Mouse (Mus musculus) lung, embryonic 16.5 days (tissue): ENCODE data around the gene Exoc3l4. TPM values are rescaled to one million over a fixed set of nuclear protein-coding genes. Genes with fewer than 3 reads are reported as not detected.

Experiments
- ATAC-seq: fragments of 200-750 bp; cut with Nextera tagmentation; 2 replicates; pipeline ENCODE4 v1.8.0; 2017; ENCODE audit warnings: low read depth, mild to moderate bottlenecking, moderate library complexity
- H3K27ac ChIP-seq: fragments of 300-500 bp; sonication (generic); 2 replicates; pipeline ENCODE4 v1.5.1; 2014; ENCODE audit warnings: mild to moderate bottlenecking, control low read depth, low read length
- H3K27me3 ChIP-seq: fragments of 300-500 bp; sonication (generic); 2 replicates; pipeline ENCODE4 v1.6.1; 2014; ENCODE audit warnings: low read depth, low read length, mixed read lengths; ENCODE audit not compliant: control insufficient read depth, insufficient read depth
- H3K36me3 ChIP-seq: fragments of 300-500 bp; sonication (generic); 2 replicates; pipeline ENCODE4 v1.6.1; 2014; ENCODE audit warnings: low read length; ENCODE audit not compliant: control insufficient read depth, insufficient read depth
- H3K4me1 ChIP-seq: fragments of 300-500 bp; sonication (generic); replicated peaks from 2 replicates; pipeline ENCODE4 v1.6.1; 2014; ENCODE audit warnings: low read length, mixed read lengths; ENCODE audit not compliant: control insufficient read depth, insufficient read depth
- H3K4me2 ChIP-seq: fragments of 300-500 bp; sonication (generic); 2 replicates; pipeline ENCODE4 v1.6.1; 2014; ENCODE audit warnings: low read depth, low read length, control low read depth
- H3K4me3 ChIP-seq: fragments of 300-500 bp; sonication (generic); 2 replicates; pipeline ENCODE4 v1.5.1; 2014; ENCODE audit warnings: mild to moderate bottlenecking, low read length, control low read depth
- H3K9ac ChIP-seq: fragments of 300-500 bp; sonication (generic); 2 replicates; pipeline ENCODE4 v1.6.1; 2014; ENCODE audit warnings: low read length, control low read depth
- H3K9me3 ChIP-seq: fragments of 300-500 bp; sonication (generic); 2 replicates; pipeline ENCODE4 v1.6.1; 2016; ENCODE audit warnings: low read length; ENCODE audit not compliant: control insufficient read depth
- WGBS: fragments of 180-500 bp; shearing (Covaris S2); extraction: QIAGEN DNeasy Blood & Tissue Kit; methylation state at CpG from one replicate; pipeline ENCODE4 v1.1.7; 2014; 5-methylcytosine and 5-hydroxymethylcytosine counted together
- polyA plus RNA-seq: library from polyadenylated mRNA; unstranded; fragments of >200 nt; fragmentation: Nextera tagmentation; extraction: Ambion mirVana; gene quantifications from 2 replicates; pipeline ENCODE4 v1.2.1, GENCODE M21; 2015

The Exoc3l4 gene
- polyA plus RNA-seq, 1 experiment from 2014 or later = 13.0 TPM

DNA sequence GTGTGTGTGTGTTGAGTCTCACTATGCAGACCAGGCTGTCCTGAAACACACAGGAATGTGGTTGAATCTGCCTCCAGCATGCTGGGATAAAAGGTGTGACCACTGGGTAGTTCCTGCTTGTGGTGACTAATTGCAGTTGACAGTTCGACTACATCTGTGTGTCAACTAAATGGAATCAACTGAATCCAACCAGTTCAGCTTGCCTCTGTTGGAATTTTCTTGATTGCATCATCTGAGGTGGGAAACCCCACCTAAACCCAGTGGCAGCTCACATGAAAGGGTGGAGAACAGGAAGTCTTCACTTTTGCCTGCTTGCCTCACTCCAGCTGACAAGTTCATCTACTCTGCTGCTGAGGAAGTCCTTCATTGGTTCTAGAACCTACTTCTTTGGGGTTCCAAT is 54.3 kb downstream of the Exoc3l4 start:
- H3K4me1 ChIP-seq = no peaks in the 10 kb centered on the region
- H3K9ac ChIP-seq = no peak overlapping the region
- no peak for ATAC-seq
- H3K4me2 ChIP-seq = no peak overlapping the region
- no peak overlapping the region for H3K4me3 ChIP-seq
- H3K36me3 ChIP-seq = no peaks in the 10 kb centered on the region
- no peak overlapping the region for H3K27ac ChIP-seq
- H3K9me3 ChIP-seq = no peaks in the 10 kb centered on the region
- WGBS = 43% methylated on average over 1 of the region's 1 CpGs
- no peaks in the 10 kb centered on the region for H3K27me3 ChIP-seq

DNA sequence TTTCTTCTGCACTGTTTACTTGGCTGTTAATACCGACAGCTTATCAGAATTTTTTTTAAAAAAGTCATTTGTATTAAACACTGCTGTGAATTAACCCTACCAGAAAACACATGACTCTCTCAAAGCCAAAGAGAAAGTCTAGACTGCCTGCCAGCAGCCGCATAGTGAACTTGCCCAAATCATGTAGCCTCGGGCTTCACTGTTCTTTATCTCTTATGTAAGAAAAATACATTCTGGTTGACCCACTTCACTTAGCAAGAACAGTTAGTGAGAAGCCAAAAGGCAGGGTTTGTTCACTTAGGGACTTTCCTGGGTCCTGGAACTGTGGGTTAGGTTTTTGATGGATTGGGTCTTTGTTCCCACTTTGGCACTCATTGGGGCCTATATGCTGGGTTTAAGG is 54.9 kb downstream of the Exoc3l4 start:
- no peak for ATAC-seq
- 54% methylated on average over 3 of the region's 3 CpGs for whole genome bisulfite sequencing

DNA sequence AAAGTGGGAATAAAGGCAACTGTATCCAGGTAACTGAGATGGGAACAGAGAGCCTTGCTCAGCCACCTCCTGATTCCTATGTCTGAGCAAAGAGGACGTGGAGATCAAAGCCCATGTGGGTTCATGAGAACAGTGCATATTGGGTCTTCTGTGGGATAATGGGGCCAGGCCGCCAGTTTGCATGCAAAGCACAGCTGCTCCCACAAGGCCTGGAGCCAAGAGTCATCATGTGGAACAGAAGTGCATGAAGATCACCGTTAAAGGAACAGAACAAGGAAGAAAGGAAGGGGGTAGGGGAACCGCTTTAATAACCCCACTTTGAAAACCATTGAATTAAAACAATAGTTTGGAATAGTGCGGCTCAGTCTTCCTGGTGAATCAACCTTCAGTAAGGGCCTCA is 56.1 kb downstream of the Exoc3l4 start:
- Histone ChIP-seq H3K4me1 (no peaks in the 10 kb centered on the region), H3K36me3 (no peaks in the 10 kb centered on the region), H3K9ac (no peak overlapping the region), H3K27ac (no peak overlapping the region), H3K4me2 (no peak overlapping the region), H3K4me3 (no peak overlapping the region), H3K27me3 (no peaks in the 10 kb centered on the region), H3K9me3 (no peaks in the 10 kb centered on the region)
- no peak for ATAC-seq
- 66% methylated on average over 5 of the region's 5 CpGs for WGBS

More for the DNA sequence above, 54.9 kb downstream of the Exoc3l4 start:
- no peaks in the 10 kb centered on the region for H3K27me3 ChIP-seq
- H3K9ac ChIP-seq = no peak overlapping the region
- H3K4me1 ChIP-seq = no peaks in the 10 kb centered on the region
- no peak overlapping the region for H3K4me2 ChIP-seq
- H3K9me3 ChIP-seq = no peaks in the 10 kb centered on the region
- no peaks in the 10 kb centered on the region for H3K36me3 ChIP-seq
- H3K4me3 ChIP-seq = no peak overlapping the region
- H3K27ac ChIP-seq = no peak overlapping the region

DNA sequence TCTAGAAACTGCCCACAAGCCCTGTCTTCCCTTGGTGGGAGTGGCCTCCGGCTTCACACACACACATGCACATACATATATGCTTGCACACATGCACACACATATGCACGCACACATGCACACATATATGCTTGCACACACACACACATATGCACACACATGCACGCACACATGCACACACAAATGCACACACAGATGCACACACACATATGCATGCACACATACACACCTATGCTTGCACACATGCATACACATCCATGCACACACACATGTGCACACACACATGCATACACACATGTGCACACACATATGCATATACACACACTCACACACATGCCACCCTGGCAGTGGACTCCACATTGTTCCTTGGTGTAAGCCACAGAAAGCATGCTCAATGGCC is 57.6 kb downstream of the Exoc3l4 start:
- no peaks in the 10 kb centered on the region for H3K4me1 ChIP-seq
- H3K9me3 ChIP-seq = no peaks in the 10 kb centered on the region
- no peak overlapping the region for H3K27ac ChIP-seq
- no peak for ATAC-seq
- no peaks in the 10 kb centered on the region for H3K36me3 ChIP-seq
- 89% methylated on average over 3 of the region's 3 CpGs for WGBS
- no peak overlapping the region for H3K9ac ChIP-seq
- no peak overlapping the region for H3K4me3 ChIP-seq
- H3K4me2 ChIP-seq = no peak overlapping the region
- no peaks in the 10 kb centered on the region for H3K27me3 ChIP-seq

DNA sequence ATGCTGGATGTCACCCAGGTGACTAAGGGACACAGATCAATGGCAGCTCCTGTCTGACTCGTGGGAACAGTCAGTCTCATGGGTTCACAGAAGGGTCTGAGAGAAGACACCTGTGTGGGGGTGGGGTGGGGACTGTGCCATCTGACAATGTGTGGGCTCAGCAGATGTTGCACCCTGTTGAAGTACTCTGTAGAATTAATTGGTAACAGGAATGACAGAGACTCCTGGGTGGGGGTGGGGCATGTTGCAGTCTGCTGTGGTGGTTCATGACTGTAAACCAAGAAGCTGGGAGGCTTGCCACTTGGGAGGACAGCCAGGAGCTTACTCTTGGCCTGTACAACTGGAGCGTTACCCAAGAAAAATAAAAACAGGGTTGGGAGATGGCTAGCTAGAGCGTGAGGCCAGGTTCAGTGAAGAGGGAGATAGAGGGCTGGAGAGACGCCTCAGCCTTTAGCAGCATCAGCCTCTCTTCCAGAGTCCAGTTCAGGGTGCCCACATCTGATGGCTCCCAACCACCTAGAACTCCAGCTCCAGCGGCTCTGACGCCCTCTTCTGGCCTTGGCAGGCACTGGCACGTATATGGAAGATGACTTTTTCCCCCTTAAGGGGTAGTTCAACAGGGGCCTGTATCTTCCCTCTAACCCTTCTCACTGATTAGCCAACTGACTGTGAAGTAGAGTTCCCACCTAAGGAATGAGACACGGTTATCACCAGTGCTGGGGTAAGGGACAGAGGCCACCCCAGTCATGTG is 58.3 kb downstream of the Exoc3l4 start:
- H3K36me3 ChIP-seq = no peaks in the 10 kb centered on the region
- 44% methylated on average over 8 of the region's 8 CpGs for WGBS
- no peak overlapping the region for H3K4me3 ChIP-seq
- no peak overlapping the region for H3K27ac ChIP-seq
- H3K9me3 ChIP-seq = no peaks in the 10 kb centered on the region
- ATAC-seq = peak; percentile 61
- H3K9ac ChIP-seq = no peak overlapping the region
- no peaks in the 10 kb centered on the region for H3K4me1 ChIP-seq
- H3K4me2 ChIP-seq = no peak overlapping the region
- H3K27me3 ChIP-seq = no peaks in the 10 kb centered on the region

DNA sequence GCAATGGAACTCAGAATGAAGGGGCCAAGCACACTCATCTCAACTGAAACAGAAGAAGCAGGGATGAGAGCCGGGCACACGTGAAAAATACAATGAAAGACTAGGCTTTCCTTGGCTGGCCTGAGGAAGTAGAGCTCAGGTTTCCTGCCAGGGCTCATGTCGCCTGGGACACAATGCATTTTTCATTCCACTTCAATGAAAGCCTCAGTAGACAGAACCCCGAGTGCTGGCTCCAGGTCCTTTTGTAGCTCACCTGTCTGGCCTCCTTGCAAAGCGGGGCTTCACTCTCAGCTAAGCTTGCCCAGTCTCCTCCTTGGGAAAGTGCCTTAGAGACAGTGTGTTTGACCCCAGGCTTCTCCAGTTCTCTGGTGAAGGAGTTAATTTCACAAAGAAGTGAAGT is 62.1 kb downstream of the Exoc3l4 start:
- Histone ChIP-seq H3K4me3 (no peak overlapping the region), H3K9me3 (no peaks in the 10 kb centered on the region), H3K9ac (no peak overlapping the region), H3K4me2 (no peak overlapping the region), H3K27me3 (no peaks in the 10 kb centered on the region; the same call in 1 of the 2 replicates), H3K36me3 (no peaks in the 10 kb centered on the region), H3K4me1 (no peaks in the 10 kb centered on the region), H3K27ac (no peak overlapping the region)
- no peak for ATAC-seq
- 42% methylated on average over 5 of the region's 5 CpGs for WGBS

GRCm38 (mm10) chr12:111479917-111480316 is 63.1 kb downstream of the Exoc3l4 start:
- ATAC-seq = no peak
- peaks cover 2% of the 10 kb centered on the region; the same call in 1 of the 2 replicates for H3K4me1 ChIP-seq
- WGBS = 68% methylated on average over 2 of the region's 2 CpGs
- no peaks in the 10 kb centered on the region for H3K36me3 ChIP-seq
- no peak overlapping the region for H3K27ac ChIP-seq
- no peak overlapping the region for H3K4me2 ChIP-seq
- no peak overlapping the region for H3K9ac ChIP-seq
- no peaks in the 10 kb centered on the region for H3K9me3 ChIP-seq
- peaks cover 8% of the 10 kb centered on the region for H3K27me3 ChIP-seq
- H3K4me3 ChIP-seq = no peak overlapping the region

Other genes starting within 250 kb of the Exoc3l4 start
- not detected in 2 replicates for gene 4930595D18Rik, start 232.5 kb upstream of the Exoc3l4 start, polyA plus RNA-seq
- gene Amn, start 145.9 kb upstream of the Exoc3l4 start, polyA plus RNA-seq = 0.44 and 0.69 TPM in 2 replicates
- 34.4 and 36.1 TPM in 2 replicates for gene Cdc42bpb, start 39.3 kb upstream of the Exoc3l4 start, polyA plus RNA-seq
- gene Lbhd2, start 10.2 kb upstream of the Exoc3l4 start, polyA plus RNA-seq = 0.79 and 0.80 TPM in 2 replicates
- 4.0 and 6.9 TPM in 2 replicates for gene Tnfaip2, start 25.5 kb downstream of the Exoc3l4 start, polyA plus RNA-seq
- gene Gm266, start 68.8 kb downstream of the Exoc3l4 start, polyA plus RNA-seq = 3.9 and 5.4 TPM in 2 replicates
- 390 and 418 TPM in 2 replicates for gene Eif5, start 121.0 kb downstream of the Exoc3l4 start, polyA plus RNA-seq
- gene Mark3, start 157.5 kb downstream of the Exoc3l4 start, polyA plus RNA-seq = 23.5 and 24.0 TPM in 2 replicates